Mouse (Mus musculus) megakaryocyte, embryonic 14.5 days (primary cell): ENCODE measurements around the gene Eml3.

ENCODE experiments used
- FLI1 ChIP-seq: IDR thresholded peaks from 2 replicates; pipeline ENCODE4 v1.6.1; 2012; ENCODE audit warnings: low read length, inconsistent platforms, mixed read lengths
- GATA1 ChIP-seq: IDR thresholded peaks from 3 replicates; pipeline ENCODE4 v1.6.1; 2012; ENCODE audit warnings: mixed read lengths, low read length, inconsistent platforms, borderline replicate concordance

DNA sequence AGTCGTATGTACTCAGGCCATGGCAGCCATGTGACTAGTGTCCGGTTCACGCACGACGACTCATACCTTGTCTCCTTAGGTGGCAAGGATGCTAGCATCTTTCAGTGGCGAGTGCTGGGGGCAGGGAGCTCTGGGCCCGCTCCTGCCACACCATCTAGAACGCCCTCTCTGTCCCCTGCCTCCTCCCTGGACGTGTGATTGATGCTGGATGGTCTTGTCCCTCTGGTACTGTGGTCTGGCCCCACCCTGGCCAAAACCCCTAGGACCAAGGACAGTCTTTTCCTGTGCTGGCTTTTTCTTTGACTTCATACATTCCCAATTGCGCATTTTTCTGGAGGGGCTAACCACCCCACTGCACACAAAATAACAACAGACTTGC, 11.8 kb downstream of the Eml3 start:
- TF ChIP-seq GATA1 (no peak), FLI1 (no peak)
